Mouse (Mus musculus) MEL (cell line): ENCODE measurements around the gene Slc38a2. TPM values are rescaled to one million over a fixed set of nuclear protein-coding genes. Genes with fewer than 3 reads are reported as not detected.

Source experiments
- DNase-seq: peaks from one replicate; pipeline ENCODE4 v3.0.0; 2011; ENCODE audit warnings: low read depth, low spot score
- H3K27ac ChIP-seq: 2 replicates; pipeline ENCODE4 v1.5.1; 2012; ENCODE audit warnings: low read depth, mild to moderate bottlenecking, control low read depth, low read length, moderate library complexity; ENCODE audit not compliant: control insufficient read depth
- H3K27me3 ChIP-seq, 2 experiments: fragments of 150-350 bp in 1 of 2; sonication (generic) in 1 of 2; 2 replicates each; pipeline ENCODE4 v1.6.1; 2012; ENCODE audit warnings: low read length in 2 of 2, mild to moderate bottlenecking in 2 of 2, improper control_type of control experiment in 1 of 2, moderate library complexity in 1 of 2; ENCODE audit not compliant: insufficient read depth in 2 of 2, control insufficient read depth in 1 of 2
- H3K36me3 ChIP-seq, 2 experiments: 2 replicates each; pipeline ENCODE4 v1.6.1; 2012 to 2014; ENCODE audit warnings: low read length in 2 of 2, improper control_type of control experiment in 1 of 2, inconsistent platforms in 1 of 2, mild to moderate bottlenecking in 1 of 2; ENCODE audit not compliant: insufficient read depth in 2 of 2, control insufficient read depth in 1 of 2
- H3K4me1 ChIP-seq, 2 experiments: fragments of 150-350 bp in 1 of 2; sonication (generic) in 1 of 2; 2 replicates each; pipeline ENCODE4 v1.6.1; 2012; ENCODE audit warnings: low read length in 2 of 2, improper control_type of control experiment in 1 of 2, mild to moderate bottlenecking in 1 of 2; ENCODE audit not compliant: insufficient read depth in 2 of 2, control insufficient read depth in 1 of 2
- H3K4me3 ChIP-seq, 2 experiments: fragments of 150-350 bp in 1 of 2; sonication (generic) in 1 of 2; 2 replicates each; pipeline ENCODE4 v1.5.1; 2012; ENCODE audit warnings: low read depth in 2 of 2, low read length in 2 of 2, mild to moderate bottlenecking in 2 of 2, moderate library complexity in 2 of 2, control low read depth in 1 of 2, improper control_type of control experiment in 1 of 2; ENCODE audit not compliant: control insufficient read depth in 1 of 2, insufficient read depth in 1 of 2
- H3K79me2 ChIP-seq: 2 replicates; pipeline ENCODE4 v1.6.1; 2012; ENCODE audit warnings: mild to moderate bottlenecking, low read length, moderate library complexity; ENCODE audit not compliant: control insufficient read depth, poor library complexity, insufficient read depth
- H3K9ac ChIP-seq: 2 replicates; pipeline ENCODE4 v1.6.1; 2012; ENCODE audit warnings: low read depth, mild to moderate bottlenecking, control low read depth, low read length, moderate library complexity; ENCODE audit not compliant: control insufficient read depth, poor library complexity, severe bottlenecking
- H3K9me3 ChIP-seq: fragments of 150-350 bp; sonication (generic); replicated peaks from 2 replicates; pipeline ENCODE4 v1.6.1; 2012; ENCODE audit warnings: mild to moderate bottlenecking, low read length, improper control_type of control experiment, moderate library complexity; ENCODE audit not compliant: insufficient read depth
- CHD1 ChIP-seq: IDR thresholded peaks from 2 replicates; pipeline ENCODE4 v1.6.1; 2012; ENCODE audit warnings: low read depth, mild to moderate bottlenecking, inconsistent platforms, low read length, improper control_type of control experiment
- CTCF ChIP-seq, 3 experiments: IDR thresholded peaks in 2 of 3; conservative IDR thresholded peaks in 1 of 3; 2 replicates each; pipeline ENCODE4 v1.5.1; 2011 to 2012; ENCODE audit warnings: low read length in 3 of 3, low read depth in 2 of 3, mild to moderate bottlenecking in 2 of 3, improper control_type of control experiment in 1 of 3, inconsistent platforms in 1 of 3, mixed read lengths in 1 of 3, moderate library complexity in 1 of 3; ENCODE audit not compliant: control insufficient read depth in 1 of 3, insufficient read depth in 1 of 3, poor library complexity in 1 of 3, severe bottlenecking in 1 of 3
- EP300 ChIP-seq, 2 experiments: IDR thresholded peaks; 2 replicates each; pipeline ENCODE4 v1.6.1; 2011; ENCODE audit warnings: improper control_type of control experiment in 2 of 2, low read length in 2 of 2, low read depth in 1 of 2, mild to moderate bottlenecking in 1 of 2
- GATA1 ChIP-seq: IDR thresholded peaks from 2 replicates; pipeline ENCODE4 v1.6.1; 2011; ENCODE audit warnings: low read depth, low read length, improper control_type of control experiment
- HCFC1 ChIP-seq: IDR thresholded peaks from 2 replicates; pipeline ENCODE4 v1.6.1; 2012; ENCODE audit warnings: low read depth, mild to moderate bottlenecking, inconsistent platforms, low read length, improper control_type of control experiment, moderate library complexity
- MAX ChIP-seq: IDR thresholded peaks from 2 replicates; pipeline ENCODE4 v1.6.1; 2011; ENCODE audit warnings: low read length, improper control_type of control experiment
- MAZ ChIP-seq: IDR thresholded peaks from 2 replicates; pipeline ENCODE4 v1.6.1; 2012; ENCODE audit warnings: low read depth, mild to moderate bottlenecking, inconsistent platforms, low read length, improper control_type of control experiment
- MEF2A ChIP-seq: IDR thresholded peaks from 2 replicates; pipeline ENCODE4 v1.6.1; 2014; ENCODE audit warnings: low read depth, mild to moderate bottlenecking, inconsistent platforms, low read length, improper control_type of control experiment; ENCODE audit not compliant: poor library complexity, insufficient replicate concordance, severe bottlenecking; ENCODE audit errors: extremely low read depth
- RAD21 ChIP-seq: IDR thresholded peaks from 2 replicates; pipeline ENCODE4 v1.6.1; 2011; ENCODE audit warnings: mild to moderate bottlenecking, low read depth, low read length, improper control_type of control experiment
- RCOR1 ChIP-seq: IDR thresholded peaks from 2 replicates; pipeline ENCODE4 v1.6.1; 2012; ENCODE audit warnings: low read depth, mild to moderate bottlenecking, inconsistent platforms, low read length, improper control_type of control experiment
- SIN3A ChIP-seq: IDR thresholded peaks from 2 replicates; pipeline ENCODE4 v1.6.1; 2012; ENCODE audit warnings: low read length, improper control_type of control experiment, inconsistent platforms
- SMC3 ChIP-seq: IDR thresholded peaks from 2 replicates; pipeline ENCODE4 v1.6.1; 2011; ENCODE audit warnings: low read depth, low read length, improper control_type of control experiment
- USF2 ChIP-seq, 2 experiments: IDR thresholded peaks; 2 replicates each; pipeline ENCODE4 v1.6.1; 2011 to 2012; ENCODE audit warnings: improper control_type of control experiment in 2 of 2, low read length in 2 of 2, borderline replicate concordance in 1 of 2, inconsistent platforms in 1 of 2, low read depth in 1 of 2, mild to moderate bottlenecking in 1 of 2; ENCODE audit not compliant: insufficient read depth in 1 of 2
- ZC3H11A ChIP-seq: IDR thresholded peaks from 2 replicates; pipeline ENCODE4 v1.6.1; 2012; ENCODE audit warnings: low read depth, mild to moderate bottlenecking, inconsistent platforms, low read length, improper control_type of control experiment
- ZNF384 ChIP-seq: IDR thresholded peaks from 2 replicates; pipeline ENCODE4 v1.6.1; 2012; ENCODE audit warnings: low read depth, mild to moderate bottlenecking, inconsistent platforms, low read length, improper control_type of control experiment
- polyA plus RNA-seq, 2 experiments: library from polyadenylated mRNA; stranded (reverse) in 1 of 2; unstranded in 1 of 2; fragments of >175 nt in 1 of 2; fragments of >200 nt in 1 of 2; gene quantifications; 2 replicates each; pipeline versions ENCODE4 v1.2.1 to v1.2.4; 2012; ENCODE audit warnings: low replicate concordance in 2 of 2, low read depth in 1 of 2; ENCODE audit not compliant: insufficient read length in 2 of 2, insufficient read depth in 1 of 2, missing spikeins in 1 of 2
- total RNA-seq: library from RNA; depleted of rRNA; stranded (reverse); fragments of 300-350 nt; gene quantifications from 2 replicates; pipeline ENCODE4 v1.2.3, GENCODE M21; 2012

Gene Slc38a2
- total and polyA plus RNA-seq, 3 experiments, result 80.6 to 590 (median 177) TPM

DNA sequence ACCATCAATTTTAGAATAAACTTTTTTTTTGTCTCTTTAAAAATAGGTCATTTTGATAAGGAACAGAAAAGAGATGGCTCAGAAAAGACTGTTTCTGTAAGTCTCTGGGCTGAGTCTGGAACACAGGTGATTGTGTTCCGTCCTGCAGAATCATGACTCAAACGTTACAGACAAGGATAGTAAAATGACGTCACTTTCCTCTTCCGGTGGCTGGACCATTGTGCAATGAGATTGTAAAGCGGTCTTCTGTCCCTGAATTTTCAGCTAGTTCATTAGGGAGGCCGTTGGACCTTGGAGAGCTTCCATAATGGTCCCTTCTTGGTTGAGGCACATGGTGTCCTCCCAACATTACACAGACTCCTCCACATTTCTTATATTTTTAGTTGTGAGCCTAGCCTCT lies 29.8 kb downstream of the Slc38a2 start:
- no peaks in the 10 kb centered on the region for H3K79me2 ChIP-seq
- no peak overlapping the region for H3K4me3 ChIP-seq
- H3K27ac ChIP-seq, result no peak overlapping the region
- H3K9me3 ChIP-seq, result no peaks in the 10 kb centered on the region
- peaks cover 0 to 2% of the 10 kb centered on the region in 2 experiments; a peak in 1 of 4 replicates for H3K4me1 ChIP-seq
- no peak overlapping the region for H3K9ac ChIP-seq
- no peak for DNase-seq
- H3K27me3 ChIP-seq, result peaks cover 3 to 15% of the 10 kb centered on the region in 2 experiments
- no peaks in the 10 kb centered on the region; a peak in 1 of 4 replicates for H3K36me3 ChIP-seq
- no peak for TF ChIP-seq GATA1

DNA sequence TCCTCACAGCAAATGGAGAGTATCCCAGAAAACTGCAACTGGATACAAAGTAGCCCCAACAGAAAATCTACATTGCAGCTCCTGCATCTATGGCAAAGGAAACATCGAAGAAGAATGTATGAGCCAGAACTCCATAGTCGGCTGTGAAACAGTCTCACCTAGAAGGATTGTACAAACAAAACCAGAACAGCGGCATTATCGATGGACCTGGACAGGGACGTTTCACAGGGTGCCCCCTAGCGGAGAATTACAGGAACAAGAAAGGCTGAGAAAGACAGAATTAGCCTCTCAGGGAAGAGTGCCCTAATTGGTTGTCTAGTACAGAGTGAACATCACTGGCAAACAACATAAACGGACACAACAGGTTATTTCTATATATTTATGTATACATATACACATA lies 32.9 kb downstream of the Slc38a2 start:
- Histone ChIP-seq H3K9me3 (no peaks in the 10 kb centered on the region), H3K27me3 (peaks cover 18 to 21% of the 10 kb centered on the region in 2 experiments), H3K27ac (no peak overlapping the region), H3K4me3 (peak overlapping the region; percentile 52 to 66), H3K36me3 (no peaks in the 10 kb centered on the region; a peak in 1 of 4 replicates), H3K79me2 (no peaks in the 10 kb centered on the region), H3K9ac (peak overlapping the region; percentile 32; the same call in 1 of the 2 replicates), H3K4me1 (peaks cover 0 to 2% of the 10 kb centered on the region in 2 experiments; a peak in 1 of 4 replicates)
- peak; percentile 89 for DNase-seq
- TF ChIP-seq RAD21 (peak; percentile 73), MAZ (peak; percentile 67; the same call in 1 of the 2 replicates), CTCF (IDR thresholded peaks at IDR 0.05 in 2 of 3, conservative IDR thresholded peaks at IDR 0.05 in 1 of 3; ENCODE audit: control insufficient read depth in 1 of 3, insufficient read depth in 1 of 3, low read depth in 2 of 3, low read length in 3 of 3, poor library complexity in 1 of 3, severe bottlenecking in 1 of 3) (peak; percentile 88 to 96 (median 95)), RCOR1 (no peak), SIN3A (peak; percentile 51; the same call in 1 of the 2 replicates), MEF2A (no peak), ZC3H11A (peak; percentile 73), EP300 (IDR thresholded peaks at IDR 0.05; ENCODE audit: low read depth in 1 of 2, low read length in 2 of 2) (no peak), SMC3 (peak; percentile 93), GATA1 (peak; percentile 48; the same call in 1 of the 2 replicates)

DNA sequence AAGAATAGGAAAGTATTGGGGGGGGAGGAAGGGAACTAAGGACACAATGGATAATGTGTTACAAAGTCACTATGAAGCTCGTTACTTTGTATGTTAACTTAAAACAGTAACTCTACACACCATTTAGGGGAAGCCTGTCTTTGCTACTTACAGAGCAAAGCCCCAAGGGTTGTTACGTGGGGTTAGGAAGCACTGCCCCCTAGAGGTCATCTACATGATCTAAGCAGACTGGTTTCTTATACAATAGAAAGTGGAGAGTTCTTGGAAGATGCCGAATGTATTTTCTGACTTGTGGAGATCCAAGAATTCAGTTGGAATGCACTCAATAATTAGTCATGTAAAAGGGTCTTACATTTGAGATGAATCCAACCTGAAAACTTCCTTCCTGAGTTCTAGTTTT lies 33.6 kb downstream of the Slc38a2 start:
- peaks cover 18 to 21% of the 10 kb centered on the region in 2 experiments for H3K27me3 ChIP-seq
- H3K79me2 ChIP-seq, result no peaks in the 10 kb centered on the region
- peak overlapping the region; percentile 53 to 66 for H3K4me3 ChIP-seq
- H3K36me3 ChIP-seq, result no peaks in the 10 kb centered on the region; a peak in 1 of 4 replicates
- peak; percentile 97 for DNase-seq
- H3K4me1 ChIP-seq, result peaks cover 0 to 2% of the 10 kb centered on the region in 2 experiments; a peak in 1 of 4 replicates
- H3K9ac ChIP-seq, result peak overlapping the region; percentile 38; the same call in 1 of the 2 replicates
- no peak overlapping the region for H3K27ac ChIP-seq
- H3K9me3 ChIP-seq, result no peaks in the 10 kb centered on the region
- peak; percentile 81 for TF ChIP-seq RAD21
- TF ChIP-seq ZC3H11A, result peak; percentile 72
- TF ChIP-seq CHD1, result no peak
- no peak for TF ChIP-seq ZNF384
- TF ChIP-seq HCFC1, result no peak
- TF ChIP-seq USF2 (IDR thresholded peaks at IDR 0.05; ENCODE audit: borderline replicate concordance in 1 of 2, insufficient read depth in 1 of 2, low read depth in 1 of 2, low read length in 2 of 2), result no peak
- TF ChIP-seq CTCF (IDR thresholded peaks at IDR 0.05 in 2 of 3, conservative IDR thresholded peaks at IDR 0.05 in 1 of 3; ENCODE audit: control insufficient read depth in 1 of 3, insufficient read depth in 1 of 3, low read depth in 2 of 3, low read length in 3 of 3, poor library complexity in 1 of 3, severe bottlenecking in 1 of 3), result peak; percentile 73 to 86 (median 78)
- TF ChIP-seq SMC3, result peak; percentile 79
- TF ChIP-seq MAX, result no peak
